Mouse (Mus musculus) erythroblast, adult 5-6 weeks (primary cell): ENCODE measurements around the gene Prp2. TPM values are rescaled to one million over a fixed set of nuclear protein-coding genes. Genes with fewer than 3 reads are reported as not detected.
"Not testable (repeated sequence)": the region's sequence is repeated elsewhere in the genome, so short reads cannot be mapped to it uniquely, and the experiment has no call there.

Experiments used
- ATAC-seq: replicated peaks from 2 replicates; pipeline ENCODE4 v1.8.0; 2016; ENCODE audit warnings: moderate number of reproducible peaks, mild to moderate bottlenecking, moderate TSS enrichment, inconsistent platforms; ENCODE audit not compliant: poor library complexity, low FRiP score, severe bottlenecking
- total RNA-seq, 2 experiments: library from RNA; stranded (forward) in 1 of 2; stranded (reverse) in 1 of 2; fragments of 150-400 nt in 1 of 2; fragments of 200-764, 138-1000 nt in 1 of 2; gene quantifications; 2 replicates each; pipeline versions ENCODE4 v1.2.3 to v1.2.4; 2015 to 2017; ENCODE audit warnings: low replicate concordance in 2 of 2

Prp2 gene
- total RNA-seq (2015; ENCODE audit: low replicate concordance) (not detected in 2 replicates), total RNA-seq (2017; ENCODE audit: low replicate concordance) (not detected in 2 replicates)

DNA sequence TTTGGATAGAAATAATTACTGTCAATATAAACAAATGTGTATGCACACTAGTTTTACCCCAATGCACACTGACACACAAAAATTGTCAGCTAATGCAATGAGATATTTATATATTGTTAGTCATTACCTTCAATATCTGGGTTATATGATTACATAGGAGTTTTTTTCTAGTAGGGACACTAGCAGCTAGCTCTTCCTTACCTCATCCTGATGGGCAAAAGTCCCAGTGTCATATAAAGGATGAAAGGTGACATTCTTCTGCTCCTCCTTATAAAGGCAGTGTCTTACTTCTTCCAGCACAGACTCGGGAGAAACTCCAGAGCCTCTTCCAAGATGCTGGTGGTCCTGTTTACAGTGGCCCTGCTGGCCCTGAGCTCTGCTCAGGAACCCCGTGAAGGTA lies at the start of gene Prp2:
Gene Prp2, plus strand, starts transcription at position 301 of the 400 bp plus-strand sequence.
- not testable (repeated sequence) for ATAC-seq

GRCm38 (mm10) chr6:132569509-132569908 lies 26.2 kb upstream of the Prp2 start, which contains the start of gene Prh1:
Prh1 (plus strand) TSS chr6:132569809.
- ATAC-seq, result not testable (repeated sequence)

DNA sequence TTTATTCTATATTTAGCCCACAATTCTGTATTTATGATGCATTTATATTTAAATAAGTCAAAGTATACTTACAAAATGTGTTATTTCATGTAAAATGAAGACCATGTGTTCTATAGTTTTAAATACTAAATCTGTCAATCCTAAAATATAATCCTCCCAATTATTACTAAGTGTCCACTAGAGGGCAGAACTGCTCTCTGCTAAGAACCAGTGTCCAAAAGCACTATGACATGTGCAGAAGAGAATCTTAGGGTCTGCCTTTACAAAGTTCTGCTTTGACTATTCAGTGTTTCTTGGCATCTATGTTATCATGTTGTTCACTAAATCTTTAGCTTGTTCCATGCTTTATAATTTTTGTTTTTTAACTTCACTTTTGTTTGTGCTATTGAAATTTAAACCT lies 53.7 kb downstream of the Prp2 start:
- no peak for ATAC-seq

Other genes with a start within 250 kb of the Prp2 start
- gene Gm8882, start 231.8 kb upstream of the Prp2 start, total RNA-seq (2015; ENCODE audit: low replicate concordance), result not detected in 2 replicates
- not detected in 2 replicates for gene Gm8882, start 231.8 kb upstream of the Prp2 start, total RNA-seq (2017; ENCODE audit: low replicate concordance)
- gene Prh1, start 26.1 kb upstream of the Prp2 start, total RNA-seq (2015; ENCODE audit: low replicate concordance), result not detected in 2 replicates
- not detected in 2 replicates for gene Prh1, start 26.1 kb upstream of the Prp2 start, total RNA-seq (2017; ENCODE audit: low replicate concordance)
- gene A630073D07Rik, start 55.6 kb downstream of the Prp2 start, total RNA-seq (2015; ENCODE audit: low replicate concordance), result not detected in 2 replicates
- not detected in 2 replicates for gene A630073D07Rik, start 55.6 kb downstream of the Prp2 start, total RNA-seq (2017; ENCODE audit: low replicate concordance)
- not detected in 2 replicates for gene Tas2r120, start 61.0 kb downstream of the Prp2 start, total RNA-seq (2015; ENCODE audit: low replicate concordance)
- gene Tas2r120, start 61.0 kb downstream of the Prp2 start, total RNA-seq (2017; ENCODE audit: low replicate concordance), result not detected in 2 replicates
- not detected in 2 replicates for gene Tas2r121, start 105.1 kb downstream of the Prp2 start, total RNA-seq (2015; ENCODE audit: low replicate concordance)
- not detected in 2 replicates for gene Tas2r121, start 105.1 kb downstream of the Prp2 start, total RNA-seq (2017; ENCODE audit: low replicate concordance)
- gene Tas2r122, start 116.0 kb downstream of the Prp2 start, total RNA-seq (2015; ENCODE audit: low replicate concordance), result not detected in 2 replicates
- not detected in 2 replicates for gene Tas2r122, start 116.0 kb downstream of the Prp2 start, total RNA-seq (2017; ENCODE audit: low replicate concordance)
- gene Tas2r115, start 142.1 kb downstream of the Prp2 start, total RNA-seq (2015; ENCODE audit: low replicate concordance), result not detected in 2 replicates
- not detected in 2 replicates for gene Tas2r115, start 142.1 kb downstream of the Prp2 start, total RNA-seq (2017; ENCODE audit: low replicate concordance)
- not detected in 2 replicates for gene Tas2r124, start 158.8 kb downstream of the Prp2 start, total RNA-seq (2015; ENCODE audit: low replicate concordance)
- gene Tas2r124, start 158.8 kb downstream of the Prp2 start, total RNA-seq (2017; ENCODE audit: low replicate concordance), result not detected in 2 replicates
- not detected in 2 replicates for gene Tas2r102, start 166.2 kb downstream of the Prp2 start, total RNA-seq (2015; ENCODE audit: low replicate concordance)
- not detected in 2 replicates for gene Tas2r102, start 166.2 kb downstream of the Prp2 start, total RNA-seq (2017; ENCODE audit: low replicate concordance)
- gene Tas2r136, start 182.2 kb downstream of the Prp2 start, total RNA-seq (2015; ENCODE audit: low replicate concordance), result not detected in 2 replicates
- not detected in 2 replicates for gene Tas2r136, start 182.2 kb downstream of the Prp2 start, total RNA-seq (2017; ENCODE audit: low replicate concordance)
- not detected in 2 replicates for gene Tas2r117, start 206.9 kb downstream of the Prp2 start, total RNA-seq (2015; ENCODE audit: low replicate concordance)
- gene Tas2r117, start 206.9 kb downstream of the Prp2 start, total RNA-seq (2017; ENCODE audit: low replicate concordance), result not detected in 2 replicates